Mouse (Mus musculus): Measurements from ENCODE around the gene Gm8453. TPM values are rescaled to one million over a fixed set of nuclear protein-coding genes. Genes with fewer than 3 reads are reported as not detected.
"Not testable (repeated sequence)": the region's sequence is repeated elsewhere in the genome, so short reads cannot be mapped to it uniquely, and the experiment has no call there.

Gm8453 gene
- polyA plus RNA-seq (2016; fragmentation: Nextera tagmentation; extraction: Ambion mirVana), result not detected in 2 replicates

DNA sequence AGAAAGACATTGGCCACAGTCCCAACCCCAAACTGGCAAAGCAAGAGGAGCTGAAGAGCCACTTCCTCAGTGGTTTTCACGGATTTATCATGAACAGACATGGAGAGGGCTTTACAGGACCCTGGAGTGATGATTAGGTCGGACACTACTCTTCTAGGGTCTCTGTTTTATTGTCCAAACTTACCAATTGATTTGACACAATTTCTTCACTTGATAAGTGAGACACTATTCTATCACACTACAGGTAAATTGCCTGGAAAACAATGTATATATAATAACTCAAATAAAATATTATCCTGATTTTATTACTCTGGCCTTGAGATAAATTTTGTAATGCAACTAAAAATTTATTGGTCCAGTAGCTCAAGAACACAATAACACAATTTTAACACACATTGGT is at the start of gene Gm8453:
Gm8453 (minus strand) TSS at position 101 of the 400 bp plus-strand sequence.
- 19% methylated on average over 2 of the region's 2 CpGs for WGBS
- not testable (repeated sequence) for H3K27me3 ChIP-seq; H3K4me2 ChIP-seq (replicated peaks); H3K36me3 ChIP-seq; H3K27ac ChIP-seq (replicated peaks); H3K9ac ChIP-seq (replicated peaks); H3K9me3 ChIP-seq; H3K4me3 ChIP-seq; H3K4me1 ChIP-seq; ATAC-seq (ENCODE audit: low FRiP score, low read depth)

GRCm38 (mm10) chr7:22201164-22201563 is 28.1 kb downstream of the Gm8453 start, which contains the start of gene Gm8653:
Gene Gm8653, minus strand, starts transcription at chr7:22201264.
- ATAC-seq (ENCODE audit: low FRiP score, low read depth); H3K27me3 ChIP-seq; H3K4me1 ChIP-seq; H3K27ac ChIP-seq (replicated peaks); H3K4me3 ChIP-seq; H3K9ac ChIP-seq (replicated peaks); H3K36me3 ChIP-seq; H3K4me2 ChIP-seq (replicated peaks); H3K9me3 ChIP-seq: not testable (repeated sequence)
- WGBS, result no CpG with 5 or more reads among the region's 2 CpGs

- H3K4me3 ChIP-seq; ATAC-seq (ENCODE audit: low FRiP score, low read depth); H3K27me3 ChIP-seq; H3K27ac ChIP-seq (replicated peaks); H3K9me3 ChIP-seq; H3K4me2 ChIP-seq (replicated peaks); H3K36me3 ChIP-seq; H3K4me1 ChIP-seq; H3K9ac ChIP-seq (replicated peaks): not testable (repeated sequence)
- no CpG with 5 or more reads among the region's 3 CpGs for WGBS
These were observed 40.2 kb downstream of the Gm8453 start, which contains the start of gene Vmn1r143 for GRCm38 (mm10) chr7:22189077-22189476. Gene Vmn1r143, plus strand, starts transcription at chr7:22189377.

Other genes with a start within 250 kb of the Gm8453 start
- gene Vmn1r137, start 234.9 kb downstream of the Gm8453 start, polyA plus RNA-seq (2016; fragmentation: Nextera tagmentation; extraction: Ambion mirVana), result not detected in 2 replicates
- not detected in 2 replicates for gene Vmn1r138, start 200.6 kb downstream of the Gm8453 start, polyA plus RNA-seq (2016; fragmentation: Nextera tagmentation; extraction: Ambion mirVana)
- gene Gm6176, start 173.2 kb downstream of the Gm8453 start, polyA plus RNA-seq (2016; fragmentation: Nextera tagmentation; extraction: Ambion mirVana), result not detected in 2 replicates
- gene Vmn1r139, start 160.4 kb downstream of the Gm8453 start, polyA plus RNA-seq (2016; fragmentation: Nextera tagmentation; extraction: Ambion mirVana), result not detected in 2 replicates
- not detected in 2 replicates for gene Gm16451, start 111.2 kb downstream of the Gm8453 start, polyA plus RNA-seq (2016; fragmentation: Nextera tagmentation; extraction: Ambion mirVana)
- gene Gm10666, start 94.7 kb downstream of the Gm8453 start, polyA plus RNA-seq (2016; fragmentation: Nextera tagmentation; extraction: Ambion mirVana), result not detected in 2 replicates
- gene Vmn1r142, start 65.4 kb downstream of the Gm8453 start, polyA plus RNA-seq (2016; fragmentation: Nextera tagmentation; extraction: Ambion mirVana), result not detected in 2 replicates
- not detected in 2 replicates for gene Vmn1r143, start 40.1 kb downstream of the Gm8453 start, polyA plus RNA-seq (2016; fragmentation: Nextera tagmentation; extraction: Ambion mirVana)
- gene Gm8653, start 28.2 kb downstream of the Gm8453 start, polyA plus RNA-seq (2016; fragmentation: Nextera tagmentation; extraction: Ambion mirVana), result not detected in 2 replicates
- gene Gm4187, start 100.2 kb upstream of the Gm8453 start, polyA plus RNA-seq (2016; fragmentation: Nextera tagmentation; extraction: Ambion mirVana), result not detected in 2 replicates
- gene Gm8660, start 141.6 kb upstream of the Gm8453 start, polyA plus RNA-seq (2016; fragmentation: Nextera tagmentation; extraction: Ambion mirVana), result not detected in 2 replicates
- not detected in 2 replicates for gene Vmn1r148, start 184.1 kb upstream of the Gm8453 start, polyA plus RNA-seq (2016; fragmentation: Nextera tagmentation; extraction: Ambion mirVana)
- gene Vmn1r149, start 208.7 kb upstream of the Gm8453 start, polyA plus RNA-seq (2016; fragmentation: Nextera tagmentation; extraction: Ambion mirVana), result not detected in 2 replicates
- not detected in 2 replicates for gene Gm10665, start 234.6 kb upstream of the Gm8453 start, polyA plus RNA-seq (2016; fragmentation: Nextera tagmentation; extraction: Ambion mirVana)

Measured in midbrain, embryonic 12.5 days (tissue).